Mouse (Mus musculus) thymus, adult 2 months (tissue): ENCODE results near the gene Rmnd5a. TPM values are rescaled to one million over a fixed set of nuclear protein-coding genes. Genes with fewer than 3 reads are reported as not detected.

Experiments used
- DNase-seq: peaks from one replicate; pipeline ENCODE4 v3.0.0; 2021
- H3K27ac ChIP-seq: fragments of 200-500 bp; 2 replicates; pipeline ENCODE4 v1.5.1; 2012; ENCODE audit warnings: low read length, control low read depth; ENCODE audit not compliant: control insufficient read depth, insufficient read depth
- H3K27me3 ChIP-seq: fragments of 200-500 bp; 2 replicates; pipeline ENCODE4 v1.6.1; 2012; ENCODE audit warnings: mild to moderate bottlenecking, low read length, moderate library complexity, mixed read lengths; ENCODE audit not compliant: control insufficient read depth, insufficient read depth
- H3K36me3 ChIP-seq: fragments of 200-500 bp; 2 replicates; pipeline ENCODE4 v1.6.1; 2012; ENCODE audit warnings: mild to moderate bottlenecking, low read length, moderate library complexity; ENCODE audit not compliant: control insufficient read depth, insufficient read depth
- H3K4me1 ChIP-seq: fragments of 200-500 bp; replicated peaks from 2 replicates; pipeline ENCODE4 v1.6.1; 2012; ENCODE audit warnings: low read length; ENCODE audit not compliant: control insufficient read depth, insufficient read depth
- H3K4me3 ChIP-seq: fragments of 200-500 bp; 2 replicates; pipeline ENCODE4 v1.5.1; 2012; ENCODE audit warnings: mild to moderate bottlenecking, low read length, control low read depth, moderate library complexity; ENCODE audit not compliant: control insufficient read depth, insufficient read depth
- CTCF ChIP-seq: fragments of 200-500 bp; IDR thresholded peaks from 2 replicates; pipeline ENCODE4 v1.5.1; 2012; ENCODE audit warnings: mild to moderate bottlenecking, control low read depth, low read length, moderate library complexity, borderline replicate concordance; ENCODE audit not compliant: control insufficient read depth, poor library complexity, insufficient read depth; ENCODE audit errors: extremely low read depth
- POLR2A ChIP-seq: fragments of 200-500 bp; IDR thresholded peaks from 2 replicates; pipeline ENCODE4 v1.6.1; 2012; ENCODE audit warnings: mild to moderate bottlenecking, low read length, control low read depth, moderate library complexity; ENCODE audit not compliant: control insufficient read depth, poor library complexity, insufficient read depth; ENCODE audit errors: extremely low read depth
- WGBS: fragments of 180-500 bp; shearing (Covaris S2); methylation state at CpG from one replicate; pipeline ENCODE4 v1.1.7; 2018; 5-methylcytosine and 5-hydroxymethylcytosine counted together
- polyA plus RNA-seq: library from polyadenylated mRNA; depleted of rRNA; stranded (reverse); fragments of >200 nt; gene quantifications from 2 replicates; pipeline ENCODE4 v1.2.3, GENCODE M21; 2012

Rmnd5a gene
- polyA plus RNA-seq, 1 experiment: 316 TPM

DNA sequence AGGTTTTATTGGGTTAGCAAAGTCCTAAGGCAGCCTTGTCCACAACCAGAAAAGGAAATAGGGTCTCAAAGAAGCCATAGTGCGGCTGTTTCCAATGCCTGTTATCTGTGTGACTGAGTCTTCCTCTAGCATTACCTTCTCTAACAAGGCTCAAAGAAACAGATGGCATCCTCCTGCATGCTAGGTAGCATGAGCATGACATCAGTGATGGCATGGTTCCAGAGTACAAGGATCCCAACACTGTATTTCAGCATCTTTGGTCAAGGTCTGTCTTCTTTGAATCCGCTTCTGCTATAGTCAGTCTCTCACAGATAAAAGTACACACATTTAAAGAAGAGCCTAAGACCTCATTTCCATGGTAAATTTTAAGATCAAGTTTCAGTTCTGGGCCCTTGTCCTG is 49.9 kb downstream of the Rmnd5a start:
- H3K4me3 ChIP-seq: no peak overlapping the region
- DNase-seq: no peak
- peaks cover 25% of the 10 kb centered on the region for H3K4me1 ChIP-seq
- H3K36me3 ChIP-seq: peaks cover 55% of the 10 kb centered on the region
- TF ChIP-seq POLR2A: no peak
- TF ChIP-seq CTCF: no peak
- H3K27me3 ChIP-seq: no peaks in the 10 kb centered on the region
- no peak overlapping the region for H3K27ac ChIP-seq
- WGBS: 70% methylated on average over 2 of the region's 2 CpGs

DNA sequence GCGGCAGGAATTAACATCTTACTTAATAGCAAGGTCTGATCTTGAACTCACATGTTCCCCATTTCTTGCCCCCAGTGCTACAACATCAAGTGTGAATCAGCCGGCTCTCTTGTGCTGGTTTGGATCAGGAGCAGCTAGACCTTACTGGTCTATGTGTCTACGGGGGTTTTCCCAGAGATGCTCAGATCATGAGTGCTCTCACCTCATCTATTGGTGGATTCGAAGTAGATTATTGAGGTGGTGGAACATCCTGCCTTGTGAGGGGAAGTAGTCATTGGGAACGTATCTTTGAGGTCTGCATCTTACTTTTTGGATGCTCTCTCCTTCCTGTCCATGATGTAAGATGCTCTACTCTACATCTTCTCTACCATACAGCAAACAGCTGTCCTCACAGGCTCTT is 58.8 kb downstream of the Rmnd5a start:
- H3K4me1 ChIP-seq: peaks cover 19% of the 10 kb centered on the region
- 84% methylated on average over 5 of the region's 5 CpGs for WGBS
- DNase-seq: no peak
- no peak overlapping the region for H3K27ac ChIP-seq
- TF ChIP-seq POLR2A (no peak), CTCF (no peak)
- H3K27me3 ChIP-seq: no peaks in the 10 kb centered on the region
- no peak overlapping the region for H3K4me3 ChIP-seq
- peaks cover 26% of the 10 kb centered on the region for H3K36me3 ChIP-seq

DNA sequence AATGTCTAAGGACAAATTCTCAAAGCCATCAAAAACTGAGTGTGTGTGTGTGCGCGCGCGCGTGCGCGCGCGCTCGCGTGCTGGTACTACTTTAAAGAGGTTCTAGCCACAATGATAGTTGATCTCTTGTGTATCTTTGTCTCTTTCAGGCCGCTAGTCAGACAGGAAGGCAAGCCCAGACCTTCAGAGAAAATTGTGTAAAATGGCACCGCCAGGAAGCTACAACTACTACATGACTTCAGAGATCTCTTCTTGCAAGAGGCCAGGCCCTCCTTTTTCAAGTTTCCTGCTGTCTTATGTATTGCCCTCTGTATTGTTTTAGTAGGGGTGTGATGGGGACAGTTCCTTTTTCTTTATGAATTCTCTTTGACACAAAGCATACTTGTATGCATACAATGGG is 63.7 kb downstream of the Rmnd5a start:
- no peak for TF ChIP-seq CTCF
- no peak for TF ChIP-seq POLR2A
- Histone ChIP-seq H3K27ac (peak overlapping the region; percentile 96), H3K36me3 (peaks cover 49% of the 10 kb centered on the region), H3K27me3 (no peaks in the 10 kb centered on the region), H3K4me3 (peak overlapping the region; percentile 85), H3K4me1 (peaks cover 28% of the 10 kb centered on the region)
- DNase-seq: peak; percentile 46
- WGBS: 76% methylated on average over 13 of the region's 13 CpGs

DNA sequence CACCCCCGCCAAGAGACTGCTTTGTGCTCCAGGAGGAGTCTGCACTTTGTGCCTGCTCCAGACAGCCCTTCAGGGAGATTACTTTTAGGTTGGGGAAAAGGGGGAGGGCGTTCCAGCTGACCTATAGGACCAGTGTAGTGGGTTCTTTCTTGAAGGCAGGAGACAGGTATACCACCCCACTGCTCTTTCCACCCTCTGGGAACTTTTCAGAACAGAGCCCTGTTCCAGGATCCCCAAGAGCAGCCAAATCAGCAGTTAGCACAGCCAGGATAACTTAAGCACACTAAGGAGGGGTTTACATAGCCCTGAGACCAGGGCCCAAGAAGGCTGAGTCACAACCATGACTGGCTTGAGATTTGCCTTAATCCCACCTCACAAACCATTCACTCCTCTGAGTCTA is 65.5 kb downstream of the Rmnd5a start:
- H3K27me3 ChIP-seq: no peaks in the 10 kb centered on the region
- peak; percentile 49 for DNase-seq
- TF ChIP-seq CTCF: no peak
- TF ChIP-seq POLR2A: no peak
- 73% methylated on average over 2 of the region's 2 CpGs for WGBS
- H3K36me3 ChIP-seq: peaks cover 49% of the 10 kb centered on the region
- H3K4me1 ChIP-seq: peaks cover 24% of the 10 kb centered on the region
- peak overlapping the region; percentile 85 for H3K4me3 ChIP-seq
- H3K27ac ChIP-seq: peak overlapping the region; percentile 96

GRCm38 (mm10) chr6:71374311-71374829 is 66.1 kb downstream of the Rmnd5a start:
- Histone ChIP-seq H3K4me3 (peak overlapping the region; percentile 85), H3K27me3 (no peaks in the 10 kb centered on the region), H3K36me3 (peaks cover 43% of the 10 kb centered on the region), H3K27ac (peak overlapping the region; percentile 96), H3K4me1 (peaks cover 24% of the 10 kb centered on the region)
- DNase-seq: peak; percentile 52
- TF ChIP-seq CTCF (no peak), POLR2A (no peak; the same call in 1 of the 2 replicates)
- 79% methylated on average over 19 of the region's 19 CpGs for WGBS

- peaks cover 37% of the 10 kb centered on the region for H3K36me3 ChIP-seq
- 42% methylated on average over 14 of the region's 14 CpGs for WGBS
- H3K4me1 ChIP-seq: peaks cover 18% of the 10 kb centered on the region
- no peaks in the 10 kb centered on the region for H3K27me3 ChIP-seq
- DNase-seq: peak; percentile 92
- TF ChIP-seq POLR2A: peak; percentile 78
- TF ChIP-seq CTCF: 0 out of 2 replicates have a peak, but pooled peaks have one; percentile 41
- peak within 1 kb of the TSS; percentile 97 for H3K27ac ChIP-seq
- peak within 1 kb of the TSS; percentile 85 for H3K4me3 ChIP-seq
Measured at GRCm38 (mm10) chr6:71373249-71373775, 67.1 kb downstream of the Rmnd5a start, which contains the start of gene Cd8a. Gene Cd8a, plus strand, starts transcription at chr6:71373427.
